Mouse (Mus musculus) hindbrain, embryonic 15.5 days (tissue): ENCODE results near the gene Ndn. TPM values are rescaled to one million over a fixed set of nuclear protein-coding genes. Genes with fewer than 3 reads are reported as not detected.
A peak's percentile ranks its signal among the peaks of the same experiment; 100 is the strongest.

Source experiments
- ATAC-seq: fragments of 200-750 bp; cut with Nextera tagmentation; 2 replicates; pipeline ENCODE4 v1.8.0; 2017; ENCODE audit warnings: low read depth, moderate number of reproducible peaks, moderate TSS enrichment; ENCODE audit not compliant: low FRiP score
- H3K27ac ChIP-seq: fragments of 300-500 bp; sonication (generic); replicated peaks from 2 replicates; pipeline ENCODE4 v1.5.1; 2015; ENCODE audit warnings: mild to moderate bottlenecking, inconsistent platforms
- H3K27me3 ChIP-seq: fragments of 300-500 bp; sonication (generic); 2 replicates; pipeline ENCODE4 v1.6.1; 2015; ENCODE audit warnings: control low read depth, inconsistent platforms
- H3K36me3 ChIP-seq: fragments of 300-500 bp; sonication (generic); 2 replicates; pipeline ENCODE4 v1.6.1; 2015; ENCODE audit warnings: control low read depth, inconsistent platforms
- H3K4me1 ChIP-seq: fragments of 300-500 bp; sonication (generic); replicated peaks from 2 replicates; pipeline ENCODE4 v1.6.1; 2015; ENCODE audit warnings: control low read depth, inconsistent platforms
- H3K4me2 ChIP-seq: fragments of 300-500 bp; sonication (generic); 2 replicates; pipeline ENCODE4 v1.6.1; 2015; ENCODE audit warnings: moderate library complexity, mild to moderate bottlenecking, inconsistent platforms
- H3K4me3 ChIP-seq: fragments of 300-500 bp; sonication (generic); 2 replicates; pipeline ENCODE4 v1.5.1; 2015; ENCODE audit warnings: mild to moderate bottlenecking, inconsistent platforms
- H3K9ac ChIP-seq: fragments of 300-500 bp; sonication (generic); 2 replicates; pipeline ENCODE4 v1.6.1; 2015; ENCODE audit warnings: inconsistent platforms
- H3K9me3 ChIP-seq: fragments of 300-500 bp; sonication (generic); 2 replicates; pipeline ENCODE4 v1.6.1; 2016; ENCODE audit warnings: control low read depth, inconsistent platforms
- WGBS: fragments of 180-500 bp; shearing (Covaris S2); methylation state at CpG from one replicate; pipeline ENCODE4 v1.1.7; 2015; 5-methylcytosine and 5-hydroxymethylcytosine counted together
- polyA plus RNA-seq: library from polyadenylated mRNA; unstranded; fragments of >200 nt; fragmentation: Nextera tagmentation; extraction: Ambion mirVana; gene quantifications from 2 replicates; pipeline ENCODE4 v1.2.1, GENCODE M21; 2015

Gene Ndn
- polyA plus RNA-seq, 1 experiment from 2014 or later = 610 TPM

- Histone ChIP-seq H3K4me2 (peak within 1 kb of the TSS; percentile 57), H3K4me1 (peaks cover 18% of the 10 kb centered on the region), H3K36me3 (no peaks in the 10 kb centered on the region), H3K27ac (peak within 1 kb of the TSS; percentile 72), H3K4me3 (peak within 1 kb of the TSS; percentile 51), H3K9me3 (0 out of 2 replicates have a peak, but pooled peaks cover 2% of the 10 kb centered on the region), H3K9ac (peak within 1 kb of the TSS; percentile 56), H3K27me3 (no peaks in the 10 kb centered on the region)
- WGBS = 23% methylated on average over 31 of the region's 31 CpGs
- peak; percentile 96 for ATAC-seq
These were observed 30.3 kb downstream of the Ndn start, which contains the start of gene Magel2 for GRCm38 (mm10) chr7:62376510-62377304. Gene Magel2 (plus strand): TSS chr7:62377010.

DNA sequence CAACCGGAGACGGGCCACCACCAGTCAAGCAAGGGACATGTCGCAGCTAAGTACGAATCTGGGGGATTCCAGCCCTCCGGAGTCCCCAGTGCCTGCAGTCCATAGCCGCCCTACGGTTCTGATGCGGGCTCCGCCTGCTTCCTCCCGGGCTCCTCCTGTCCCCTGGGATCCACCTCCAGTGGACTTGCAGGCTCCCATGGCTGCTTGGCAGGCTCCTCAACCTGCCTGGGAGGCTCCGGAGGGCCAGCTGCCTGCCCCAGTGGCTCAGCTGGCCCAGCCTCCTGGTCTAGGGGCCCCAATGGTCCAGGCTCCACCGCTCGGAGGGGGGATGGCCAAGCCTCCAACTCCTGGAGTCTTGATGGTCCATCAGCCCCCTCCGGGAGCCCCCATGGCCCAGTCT is 30.9 kb downstream of the Ndn start:
- peaks cover 18% of the 10 kb centered on the region for H3K4me1 ChIP-seq
- WGBS = 24% methylated on average over 14 of the region's 14 CpGs
- H3K9me3 ChIP-seq = 0 out of 2 replicates have a peak, but pooled peaks cover 2% of the 10 kb centered on the region
- H3K9ac ChIP-seq = peak overlapping the region; percentile 56
- H3K27ac ChIP-seq = peak overlapping the region; percentile 72
- H3K36me3 ChIP-seq = no peaks in the 10 kb centered on the region
- peak; percentile 59 for ATAC-seq
- no peaks in the 10 kb centered on the region for H3K27me3 ChIP-seq
- peak overlapping the region; percentile 57 for H3K4me2 ChIP-seq
- H3K4me3 ChIP-seq = peak overlapping the region; percentile 51

DNA sequence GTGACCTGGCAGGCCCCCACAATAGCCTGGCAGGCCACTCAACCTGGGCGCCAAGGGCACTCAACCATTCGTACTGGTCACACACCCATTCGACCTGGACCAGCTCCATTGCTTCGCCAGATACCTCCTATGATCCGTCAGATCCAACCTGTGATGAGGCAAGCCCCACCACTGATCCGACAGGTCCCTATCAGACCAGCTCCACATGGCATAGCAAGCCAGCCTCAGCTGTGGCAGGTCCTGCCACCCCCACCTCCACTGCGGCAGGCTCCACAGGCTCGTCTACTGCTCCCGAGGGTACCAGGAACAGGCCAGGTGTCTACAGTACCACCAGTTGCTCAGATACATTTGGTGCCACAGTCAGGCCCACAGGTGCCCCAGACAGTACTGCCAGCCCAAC is 32.2 kb downstream of the Ndn start:
- Histone ChIP-seq H3K27me3 (no peaks in the 10 kb centered on the region), H3K9ac (peak overlapping the region; percentile 56; the same call in 1 of the 2 replicates), H3K4me3 (peak overlapping the region; percentile 51), H3K4me2 (peak overlapping the region; percentile 57), H3K27ac (no peak overlapping the region), H3K9me3 (0 out of 2 replicates have a peak, but pooled peaks cover 8% of the 10 kb centered on the region), H3K4me1 (peaks cover 18% of the 10 kb centered on the region), H3K36me3 (no peaks in the 10 kb centered on the region)
- WGBS = 89% methylated on average over 9 of the region's 9 CpGs
- ATAC-seq = no peak

- no peak overlapping the region for H3K4me3 ChIP-seq
- H3K9ac ChIP-seq = no peak overlapping the region
- peaks cover 18% of the 10 kb centered on the region for H3K4me1 ChIP-seq
- no peaks in the 10 kb centered on the region for H3K36me3 ChIP-seq
- ATAC-seq = peak; percentile 49
- WGBS = 6% methylated on average over 2 of the region's 2 CpGs
- H3K27me3 ChIP-seq = no peaks in the 10 kb centered on the region
- H3K9me3 ChIP-seq = 0 out of 2 replicates have a peak, but pooled peaks cover 5% of the 10 kb centered on the region
- H3K4me2 ChIP-seq = no peak overlapping the region
- no peak overlapping the region for H3K27ac ChIP-seq
These were observed 36.0 kb downstream of the Ndn start for GRCm38 (mm10) chr7:62382391-62382790.

GRCm38 (mm10) chr7:62388291-62388690 is 41.9 kb downstream of the Ndn start:
- Histone ChIP-seq H3K4me3 (no peak overlapping the region), H3K36me3 (no peaks in the 10 kb centered on the region), H3K4me2 (no peak overlapping the region), H3K9me3 (no peaks in the 10 kb centered on the region), H3K9ac (no peak overlapping the region), H3K4me1 (no peaks in the 10 kb centered on the region), H3K27me3 (no peaks in the 10 kb centered on the region), H3K27ac (no peak overlapping the region)
- WGBS = 50% methylated on average over 4 of the region's 4 CpGs
- no peak for ATAC-seq

DNA sequence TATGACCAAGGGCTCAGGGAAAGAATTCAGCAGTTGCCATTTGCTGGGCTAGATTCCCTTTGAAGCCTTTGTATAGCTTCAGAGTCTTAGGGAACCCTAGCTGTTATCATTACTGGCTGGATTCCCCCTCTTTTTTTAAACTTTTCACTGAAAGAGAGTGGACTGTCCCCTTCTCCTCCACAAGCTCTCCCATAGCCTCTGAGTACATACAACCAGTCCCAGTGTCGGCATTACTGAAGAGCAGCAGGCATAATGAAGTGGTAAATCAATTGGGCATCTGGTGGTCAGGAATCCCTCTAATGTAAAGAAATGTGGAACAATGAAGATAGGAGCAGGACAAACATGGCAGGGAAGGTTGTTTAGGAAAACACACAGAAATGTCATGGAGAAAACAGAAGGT is 45.8 kb downstream of the Ndn start:
- no peak overlapping the region for H3K4me2 ChIP-seq
- no peaks in the 10 kb centered on the region for H3K27me3 ChIP-seq
- H3K36me3 ChIP-seq = no peaks in the 10 kb centered on the region
- no peaks in the 10 kb centered on the region for H3K9me3 ChIP-seq
- no peak overlapping the region for H3K4me3 ChIP-seq
- no peak overlapping the region for H3K9ac ChIP-seq
- no peaks in the 10 kb centered on the region for H3K4me1 ChIP-seq
- H3K27ac ChIP-seq = no peak overlapping the region
- 48% methylated on average over 1 of the region's 1 CpGs for WGBS
- ATAC-seq = no peak

Other genes with a start within 250 kb of the Ndn start
- 12.9 and 17.4 TPM in 2 replicates for gene Magel2, start 30.4 kb downstream of the Ndn start, polyA plus RNA-seq
- gene Mkrn3, start 73.6 kb downstream of the Ndn start, polyA plus RNA-seq = 20.9 and 22.4 TPM in 2 replicates
- 10.0 and 12.5 TPM in 2 replicates for gene Peg12, start 117.9 kb downstream of the Ndn start, polyA plus RNA-seq